Mouse (Mus musculus): ENCODE data around the gene Flvcr1.

- no peak for TF ChIP-seq CTCF (IDR thresholded peaks at IDR 0.05; ENCODE audit: borderline replicate concordance, control insufficient read depth, extremely low read depth, insufficient read depth, low read length, poor library complexity)
- no peak for TF ChIP-seq POLR2A (IDR thresholded peaks at IDR 0.05; ENCODE audit: control insufficient read depth, extremely low read depth, insufficient read depth, low read length, poor library complexity)
These were observed 46.5 kb upstream of the Flvcr1 start for GRCm38 (mm10) chr1:191072329-191072913.
